Mouse (Mus musculus) brain, adult 10 weeks (tissue): ENCODE results near the gene Gm4952. TPM values are rescaled to one million over a fixed set of nuclear protein-coding genes. Genes with fewer than 3 reads are reported as not detected.

ENCODE experiments used
- polyA plus RNA-seq: library from polyadenylated mRNA; stranded (reverse); fragments of 350-450 nt; fragmentation: Illumina TruSeq; extraction: RNeasy Lipid Tissue Mini Kit (QIAGEN cat#74804); gene quantifications from one replicate; pipeline ENCODE4 v1.2.3, GENCODE M21; 2015; ENCODE audit warnings: low read depth, low replicate concordance

The Gm4952 gene
- polyA plus RNA-seq, result not detected

DNA sequence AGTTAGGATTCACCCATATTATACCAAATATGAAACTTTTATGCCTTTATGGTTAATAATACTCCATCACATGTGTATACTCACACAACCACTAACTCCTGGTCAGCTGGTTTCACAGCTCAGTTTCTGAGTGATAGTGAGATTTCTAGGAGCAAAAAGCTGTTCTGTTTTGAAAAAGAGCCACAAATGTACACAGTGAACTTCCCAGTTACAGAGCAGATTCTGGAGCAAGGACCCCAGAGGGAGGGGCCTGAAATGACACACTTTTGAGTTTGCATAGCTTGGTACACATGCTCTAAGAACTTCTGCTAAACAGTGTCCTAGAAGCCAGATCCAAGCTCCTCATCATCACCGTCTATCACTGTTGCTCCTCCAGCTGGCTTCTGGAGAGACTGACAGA, at the start of gene Gm4952:
Gene Gm4952, plus strand, starts transcription at position 301 of the 400 bp plus-strand sequence.

GRCm38 (mm10) chr19:12633176-12633575, 33.4 kb downstream of the Gm4952 start, which contains the start of gene Glyat:
Gene Glyat, plus strand, starts transcription at chr19:12633308.

GRCm38 (mm10) chr19:12670139-12670538, 70.4 kb downstream of the Gm4952 start, which contains the start of gene Olfr1442:
Gene Olfr1442, plus strand, starts transcription at chr19:12670439.

DNA sequence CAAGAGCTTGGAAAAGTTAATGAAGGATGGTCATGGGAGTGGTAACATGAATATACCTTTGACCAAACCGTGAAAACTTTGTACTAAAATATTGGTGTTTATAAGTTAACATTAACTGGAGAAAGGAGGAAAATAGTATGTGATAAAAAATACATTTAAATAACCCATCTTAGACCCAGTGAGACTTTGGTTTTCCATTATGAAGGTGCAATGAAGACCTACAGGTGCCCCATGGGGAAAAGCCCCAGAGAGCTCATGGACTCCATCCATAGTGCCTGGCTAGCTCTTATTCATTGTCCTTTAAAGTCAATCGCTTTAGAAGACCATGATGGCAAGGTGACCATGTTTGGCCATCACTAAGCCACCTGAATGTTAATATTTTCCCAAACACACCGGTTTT, 78.0 kb downstream of the Gm4952 start, which contains the start of gene Olfr1443:
Gene Olfr1443, plus strand, starts transcription at position 301 of the 400 bp plus-strand sequence.

Other genes starting within 250 kb of the Gm4952 start
- not detected for gene Olfr1440, start 212.7 kb upstream of the Gm4952 start, polyA plus RNA-seq
- not detected for gene Olfr1441, start 182.5 kb upstream of the Gm4952 start, polyA plus RNA-seq
- gene Pfpl, start 172.1 kb upstream of the Gm4952 start, polyA plus RNA-seq, result not detected
- gene Mpeg1, start 139.2 kb upstream of the Gm4952 start, polyA plus RNA-seq, result 18.2 TPM
- gene Dtx4, start 98.5 kb upstream of the Gm4952 start, polyA plus RNA-seq, result 21.8 TPM
- gene Fam111a, start 54.2 kb upstream of the Gm4952 start, polyA plus RNA-seq, result 2.2 TPM
- gene Glyat, start 33.3 kb downstream of the Gm4952 start, polyA plus RNA-seq, result not detected
- gene Olfr1442, start 70.5 kb downstream of the Gm4952 start, polyA plus RNA-seq, result not detected
- gene Olfr1443, start 78.1 kb downstream of the Gm4952 start, polyA plus RNA-seq, result not detected
- gene Keg1, start 95.8 kb downstream of the Gm4952 start, polyA plus RNA-seq, result not detected
- 1.7 TPM for gene Cntf, start 165.7 kb downstream of the Gm4952 start, polyA plus RNA-seq
- gene Zfp91, start 196.2 kb downstream of the Gm4952 start, polyA plus RNA-seq, result 72.9 TPM
- 2.2 TPM for gene Lpxn, start 196.2 kb downstream of the Gm4952 start, polyA plus RNA-seq
- not detected for gene Gm5244, start 246.7 kb downstream of the Gm4952 start, polyA plus RNA-seq